Mouse (Mus musculus) midbrain, postnatal 0 days (tissue): ENCODE measurements around the gene Islr2. TPM values are rescaled to one million over a fixed set of nuclear protein-coding genes. Genes with fewer than 3 reads are reported as not detected.
"Not testable (repeated sequence)": the region's sequence is repeated elsewhere in the genome, so short reads cannot be mapped to it uniquely, and the experiment has no call there.

Source experiments
- ATAC-seq: fragments of 200-750 bp; cut with Nextera tagmentation; 2 replicates; pipeline ENCODE4 v1.8.0; 2017; ENCODE audit warnings: moderate number of reproducible peaks, mild to moderate bottlenecking, moderate TSS enrichment, moderate library complexity; ENCODE audit not compliant: low FRiP score
- DNase-seq: peaks from one replicate; pipeline ENCODE4 v3.0.0-alpha.2; 2015; ENCODE audit warnings: low spot score
- H3K27ac ChIP-seq: fragments of 300-500 bp; sonication (generic); 2 replicates; pipeline ENCODE4 v1.5.1; 2014; ENCODE audit warnings: low read depth, mild to moderate bottlenecking, low read length, mixed read lengths
- H3K27me3 ChIP-seq: fragments of 300-500 bp; sonication (generic); 2 replicates; pipeline ENCODE4 v1.6.1; 2014; ENCODE audit warnings: low read length, control low read depth, mixed read lengths; ENCODE audit not compliant: insufficient read depth
- H3K36me3 ChIP-seq: fragments of 300-500 bp; sonication (generic); 2 replicates; pipeline ENCODE4 v1.6.1; 2014; ENCODE audit warnings: low read length, control low read depth, mixed read lengths; ENCODE audit not compliant: insufficient read depth
- H3K4me1 ChIP-seq: fragments of 300-500 bp; sonication (generic); 2 replicates; pipeline ENCODE4 v1.6.1; 2014; ENCODE audit warnings: mild to moderate bottlenecking, control low read depth, antibody characterized with exemption, low read length, mixed read lengths; ENCODE audit not compliant: insufficient read depth
- H3K4me2 ChIP-seq: fragments of 300-500 bp; sonication (generic); 2 replicates; pipeline ENCODE4 v1.6.1; 2014; ENCODE audit warnings: low read depth, mild to moderate bottlenecking, low read length, mixed read lengths; ENCODE audit not compliant: poor library complexity, severe bottlenecking
- H3K4me3 ChIP-seq: fragments of 300-500 bp; sonication (generic); 2 replicates; pipeline ENCODE4 v1.5.1; 2014; ENCODE audit warnings: low read depth, mild to moderate bottlenecking, low read length, moderate library complexity
- H3K9ac ChIP-seq: fragments of 300-500 bp; sonication (generic); replicated peaks from 2 replicates; pipeline ENCODE4 v1.6.1; 2014; ENCODE audit warnings: mild to moderate bottlenecking, low read length, moderate library complexity, mixed read lengths; ENCODE audit not compliant: poor library complexity, severe bottlenecking
- H3K9me3 ChIP-seq: fragments of 300-500 bp; sonication (generic); 2 replicates; pipeline ENCODE4 v1.6.1; 2016; ENCODE audit warnings: low read length, control low read depth
- CTCF ChIP-seq: IDR thresholded peaks from 2 replicates; pipeline ENCODE4 v1.5.1; 2016; ENCODE audit warnings: antibody characterized with exemption, mild to moderate bottlenecking
- WGBS: fragments of 180-500 bp; shearing (Covaris S2); extraction: QIAGEN DNeasy Blood & Tissue Kit; methylation state at CpG from one replicate; pipeline ENCODE4 v1.1.7; 2014; 5-methylcytosine and 5-hydroxymethylcytosine counted together
- polyA plus RNA-seq: library from polyadenylated mRNA; unstranded; fragments of >200 nt; fragmentation: Nextera tagmentation; extraction: Ambion mirVana; gene quantifications from 2 replicates; pipeline ENCODE4 v1.2.1, GENCODE M21; 2015
- total RNA-seq: library from RNA; depleted of rRNA; stranded (reverse); fragments of >200 nt; gene quantifications from 2 replicates; pipeline ENCODE4 v1.2.3, GENCODE M21; 2014; rRNA removed

Islr2 gene
- total RNA-seq (233 and 267 TPM in 2 replicates), polyA plus RNA-seq (16.7 and 18.1 TPM in 2 replicates)

DNA sequence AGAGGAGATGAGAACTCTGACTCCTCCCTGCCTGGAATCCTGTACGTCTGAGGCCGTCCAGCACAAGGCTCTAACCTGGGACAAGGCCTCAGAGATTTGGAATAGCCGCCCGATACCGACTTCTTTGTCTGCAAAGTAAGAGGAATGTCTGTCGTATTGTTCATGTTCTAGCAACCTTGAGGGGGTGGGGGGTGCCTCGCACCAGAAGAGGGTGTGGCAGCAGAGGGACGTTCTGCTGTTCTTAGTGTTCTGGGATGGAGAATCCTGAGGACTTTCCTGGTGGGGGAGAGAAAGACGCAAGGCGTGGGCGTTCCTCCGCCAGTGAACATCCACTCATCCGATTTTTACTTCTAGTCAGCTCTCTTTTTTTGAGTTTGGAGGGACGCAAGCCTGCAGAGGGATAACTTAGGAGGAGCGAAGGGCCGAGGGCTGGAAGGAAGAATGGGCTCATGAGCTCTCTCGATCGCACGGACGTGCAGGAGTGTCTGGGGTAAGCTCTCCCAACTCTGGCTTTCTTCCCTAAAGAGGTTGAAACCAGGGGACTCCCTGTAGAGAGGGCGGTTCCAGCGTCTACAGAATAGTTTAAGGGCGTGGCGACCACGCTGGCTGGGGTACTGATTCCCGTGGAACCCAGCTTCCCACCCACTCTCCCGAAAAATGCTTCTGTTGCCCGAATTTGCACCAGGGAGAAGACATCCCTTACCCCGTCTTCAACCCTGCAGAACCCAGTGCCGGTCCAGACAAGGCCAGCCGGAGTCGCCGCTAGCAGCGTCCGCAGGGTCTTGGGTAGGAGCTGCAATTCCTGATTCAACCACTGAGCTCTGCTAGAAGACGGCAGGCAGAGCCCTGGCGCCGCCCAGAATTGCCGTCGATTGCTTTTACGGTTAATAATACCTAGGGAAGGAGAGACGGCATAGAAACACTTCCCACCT is at the start of gene Islr2, which contains the start of gene Islr:
Gene Islr2 (minus strand): TSS at position 804 of the 932 bp plus-strand sequence.
Gene Islr (minus strand): TSS at position 791 of the 932 bp plus-strand sequence.
- Histone ChIP-seq H3K9me3 (no peaks in the 10 kb centered on the region), H3K27me3 (peaks cover 41% of the 10 kb centered on the region), H3K27ac (peak within 1 kb of the TSS; percentile 69), H3K36me3 (no peaks in the 10 kb centered on the region), H3K9ac (no peak within 1 kb of the TSS), H3K4me3 (peak within 1 kb of the TSS; percentile 26), H3K4me1 (peaks cover 2% of the 10 kb centered on the region; the same call in 1 of the 2 replicates), H3K4me2 (peak within 1 kb of the TSS; percentile 66)
- DNase-seq (peak; percentile 83), ATAC-seq (peak; percentile 55)
- TF ChIP-seq CTCF, result peak; percentile 70
- 4% methylated on average over 42 of the region's 42 CpGs for WGBS

- H3K4me2 ChIP-seq, result peak overlapping the region; percentile 59
- H3K4me1 ChIP-seq, DNase-seq, H3K27me3 ChIP-seq, H3K9me3 ChIP-seq, ATAC-seq: not testable (repeated sequence)
- peak overlapping the region; percentile 78; the same call in 1 of the 2 replicates for H3K27ac ChIP-seq
- H3K9ac ChIP-seq, result peak overlapping the region; percentile 79
- H3K36me3 ChIP-seq, result peaks cover 26% of the 10 kb centered on the region
- WGBS, result 70% methylated on average over 5 of the region's 5 CpGs
- H3K4me3 ChIP-seq, result peak overlapping the region; percentile 78
Measured at GRCm38 (mm10) chr9:58253805-58254122, 49.6 kb upstream of the Islr2 start.

GRCm38 (mm10) chr9:58253033-58253804 is 49.1 kb upstream of the Islr2 start, which contains the start of gene Stoml1:
Gene Stoml1 (plus strand): TSS chr9:58253164.
- H3K27me3 ChIP-seq, result no peaks in the 10 kb centered on the region
- ATAC-seq (peak; percentile 94), DNase-seq (peak; percentile 96)
- H3K9me3 ChIP-seq, result no peaks in the 10 kb centered on the region
- H3K9ac ChIP-seq, result peak within 1 kb of the TSS; percentile 79
- H3K4me3 ChIP-seq, result peak within 1 kb of the TSS; percentile 78
- WGBS, result under 1% methylated on average over 31 of the region's 31 CpGs
- H3K27ac ChIP-seq, result peak within 1 kb of the TSS; percentile 78
- TF ChIP-seq CTCF, result peak; percentile 98
- no peaks in the 10 kb centered on the region for H3K4me1 ChIP-seq
- peaks cover 22% of the 10 kb centered on the region for H3K36me3 ChIP-seq
- peak within 1 kb of the TSS; percentile 59 for H3K4me2 ChIP-seq

DNA sequence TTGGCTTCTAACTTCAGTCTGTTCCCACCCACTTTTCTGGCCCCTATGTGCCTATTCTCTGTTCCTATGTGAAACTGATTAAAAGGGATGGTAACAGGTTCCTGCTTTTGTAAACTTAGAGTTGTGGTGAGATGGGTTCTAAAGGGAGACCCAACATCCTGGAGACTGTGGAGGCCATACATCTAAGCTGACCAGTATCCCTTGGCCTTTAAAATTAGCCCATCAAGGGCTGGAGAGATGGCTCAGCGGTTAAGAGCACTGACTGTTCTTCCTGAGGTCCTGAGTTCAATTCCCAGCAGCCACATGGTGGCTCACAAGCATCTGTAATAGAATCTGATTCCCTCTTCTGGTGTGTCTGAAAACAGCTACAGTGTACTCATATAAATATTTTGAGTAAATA is 46.6 kb upstream of the Islr2 start:
- H3K36me3 ChIP-seq, DNase-seq, ATAC-seq, H3K9me3 ChIP-seq, H3K4me2 ChIP-seq, H3K27me3 ChIP-seq, H3K4me3 ChIP-seq, H3K27ac ChIP-seq, H3K9ac ChIP-seq, H3K4me1 ChIP-seq: not testable (repeated sequence)
- 88% methylated on average over 1 of the region's 1 CpGs for WGBS

DNA sequence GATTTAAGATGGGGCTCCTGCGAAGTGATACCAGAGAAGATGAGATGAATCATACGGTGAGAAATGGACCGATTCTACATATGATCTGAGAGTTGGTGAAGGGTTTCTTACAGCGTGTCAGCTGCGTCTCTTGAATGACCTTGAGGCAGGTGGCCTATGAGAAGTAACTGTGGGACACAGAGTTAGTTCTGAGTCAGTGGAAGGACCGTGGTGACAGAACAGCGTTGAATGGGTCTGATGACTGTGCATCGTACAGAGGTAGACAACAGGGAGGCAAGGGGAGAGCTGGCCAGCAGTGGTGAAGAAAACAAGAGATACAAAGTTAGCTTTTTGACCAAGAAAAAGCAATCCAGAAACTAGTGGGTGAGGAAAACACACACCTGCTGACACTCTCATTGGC is 46.2 kb upstream of the Islr2 start:
- H3K9ac ChIP-seq, result 0 out of 2 replicates have a peak overlapping the region, but pooled peaks have one; percentile 46
- no peaks in the 10 kb centered on the region for H3K36me3 ChIP-seq
- DNase-seq, result no peak
- H3K4me1 ChIP-seq, result peaks cover 4% of the 10 kb centered on the region; the same call in 1 of the 2 replicates
- ATAC-seq, result no peak
- H3K27me3 ChIP-seq, result no peaks in the 10 kb centered on the region
- H3K9me3 ChIP-seq, result no peaks in the 10 kb centered on the region
- no peak overlapping the region for H3K4me3 ChIP-seq
- peak overlapping the region; percentile 39; the same call in 1 of the 2 replicates for H3K27ac ChIP-seq
- TF ChIP-seq CTCF, result no peak
- WGBS, result 77% methylated on average over 8 of the region's 8 CpGs
- peak overlapping the region; percentile 54 for H3K4me2 ChIP-seq
